Mouse (Mus musculus) small intestine, adult 2 months (tissue): Measurements from ENCODE around the gene Cpt1a.

Source experiments
- CTCF ChIP-seq: fragments of 200-500 bp; IDR thresholded peaks from 2 replicates; pipeline ENCODE4 v1.5.1; 2012; ENCODE audit warnings: low read depth, mild to moderate bottlenecking, control low read depth, inconsistent platforms, low read length, moderate library complexity, mixed read lengths; ENCODE audit not compliant: insufficient replicate concordance, insufficient read length; ENCODE audit errors: extremely low read depth
- POLR2A ChIP-seq: fragments of 200-500 bp; IDR thresholded peaks from 2 replicates; pipeline ENCODE4 v1.6.1; 2012; ENCODE audit warnings: low read depth, mild to moderate bottlenecking, control low read depth, inconsistent platforms, low read length, moderate library complexity

DNA sequence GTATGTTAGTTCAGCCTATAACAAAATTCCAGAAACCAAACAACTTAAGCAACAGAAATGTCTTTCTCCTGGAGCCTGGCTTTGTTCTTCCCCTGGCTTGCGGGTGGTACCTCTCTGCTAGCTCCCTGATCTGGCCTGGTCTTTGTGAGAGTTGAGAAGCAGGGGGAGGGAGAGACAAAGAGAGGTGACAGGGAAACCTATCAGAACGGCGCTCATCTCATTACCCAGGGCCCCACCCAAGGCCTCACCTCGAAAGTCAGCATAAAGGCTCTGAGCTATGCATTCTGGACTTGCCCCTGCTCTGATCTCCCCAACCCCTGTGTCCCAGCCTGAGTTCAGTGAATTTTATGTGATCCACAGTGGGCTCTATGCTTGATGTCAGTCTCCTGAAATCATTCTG, 112.5 kb downstream of the Cpt1a start:
- TF ChIP-seq POLR2A, result no peak
- no peak for TF ChIP-seq CTCF
